Mouse (Mus musculus): ENCODE measurements around the gene Angptl2.

DNA sequence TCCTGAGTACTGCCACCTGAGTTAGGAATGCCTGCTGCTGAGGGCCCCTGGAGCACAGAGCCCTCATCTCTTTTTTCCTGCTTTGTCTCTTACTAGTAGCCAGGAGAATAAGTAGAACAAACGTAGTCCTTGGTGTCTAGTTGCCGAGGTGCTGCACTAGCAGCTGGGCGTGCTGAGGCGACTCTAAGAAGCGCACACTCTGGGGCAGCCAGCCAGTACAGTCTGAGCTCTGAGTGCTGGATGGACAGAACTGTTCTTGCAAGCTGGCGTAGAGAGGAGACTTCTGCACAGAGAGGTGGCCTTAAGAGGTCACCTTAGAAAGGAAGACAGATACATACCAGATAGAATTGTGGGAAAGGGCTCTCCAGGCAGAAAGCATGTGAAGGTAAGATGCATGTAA, 4.4 kb downstream of the Angptl2 start:
- TF ChIP-seq POLR2A (IDR thresholded peaks at IDR 0.05; ENCODE audit: insufficient read depth, low read length) (no peak), EP300 (IDR thresholded peaks at IDR 0.05; ENCODE audit: insufficient read depth, low read depth, low read length) (no peak)

All from ES-Bruce4 (cell line).